Mouse (Mus musculus) CD4-positive helper T cell, adult 2 months (primary cell): Measurements from ENCODE around the gene P4hb.

ENCODE experiments used
- DNase-seq: peaks from one replicate; pipeline ENCODE4 v3.0.0-alpha.2; 2012; ENCODE audit warnings: low read depth, missing footprints, low spot score

Gene P4hb

GRCm38 (mm10) chr11:120510375-120511030 is 62.5 kb downstream of the P4hb start:
- peak; percentile 66 for DNase-seq
